Mouse (Mus musculus) hindbrain, embryonic 13.5 days (tissue): Measurements from ENCODE around the gene Dspp. TPM values are rescaled to one million over a fixed set of nuclear protein-coding genes. Genes with fewer than 3 reads are reported as not detected.
A peak's percentile ranks its signal among the peaks of the same experiment; 100 is the strongest.

ENCODE experiments used
- ATAC-seq: fragments of 200-750 bp; cut with Nextera tagmentation; 2 replicates; pipeline ENCODE4 v1.8.0; 2017; ENCODE audit warnings: moderate TSS enrichment; ENCODE audit not compliant: low FRiP score
- H3K27ac ChIP-seq: fragments of 300-500 bp; sonication (generic); 2 replicates; pipeline ENCODE4 v1.5.1; 2015; ENCODE audit warnings: inconsistent platforms, mild to moderate bottlenecking, moderate library complexity
- H3K27me3 ChIP-seq: fragments of 300-500 bp; sonication (generic); 2 replicates; pipeline ENCODE4 v1.6.1; 2015; ENCODE audit warnings: mild to moderate bottlenecking, inconsistent platforms
- H3K36me3 ChIP-seq: fragments of 300-500 bp; sonication (generic); 2 replicates; pipeline ENCODE4 v1.6.1; 2015; ENCODE audit warnings: mild to moderate bottlenecking, inconsistent platforms
- H3K4me1 ChIP-seq: fragments of 300-500 bp; sonication (generic); replicated peaks from 2 replicates; pipeline ENCODE4 v1.6.1; 2015; ENCODE audit warnings: inconsistent platforms
- H3K4me2 ChIP-seq: fragments of 300-500 bp; sonication (generic); 2 replicates; pipeline ENCODE4 v1.6.1; 2015; ENCODE audit warnings: inconsistent platforms, mild to moderate bottlenecking, moderate library complexity
- H3K4me3 ChIP-seq: fragments of 300-500 bp; sonication (generic); 2 replicates; pipeline ENCODE4 v1.5.1; 2015; ENCODE audit warnings: mild to moderate bottlenecking, inconsistent platforms
- H3K9ac ChIP-seq: fragments of 300-500 bp; sonication (generic); 2 replicates; pipeline ENCODE4 v1.6.1; 2015; ENCODE audit warnings: mild to moderate bottlenecking, inconsistent platforms
- H3K9me3 ChIP-seq: fragments of 300-500 bp; sonication (generic); 2 replicates; pipeline ENCODE4 v1.6.1; 2016; ENCODE audit warnings: inconsistent platforms
- WGBS: fragments of 180-500 bp; shearing (Covaris S2); methylation state at CpG from one replicate; pipeline ENCODE4 v1.1.7; 2015; 5-methylcytosine and 5-hydroxymethylcytosine counted together
- polyA plus RNA-seq: library from polyadenylated mRNA; unstranded; fragments of >200 nt; fragmentation: Nextera tagmentation; extraction: Ambion mirVana; gene quantifications from 2 replicates; pipeline ENCODE4 v1.2.1, GENCODE M21; 2015

The Dspp gene
- polyA plus RNA-seq, 1 experiment from 2014 or later, result not detected

- no peak overlapping the region for H3K4me2 ChIP-seq
- H3K27me3 ChIP-seq, result no peaks in the 10 kb centered on the region
- no peak overlapping the region for H3K9ac ChIP-seq
- no peak overlapping the region for H3K4me3 ChIP-seq
- WGBS, result 33% methylated on average over 5 of the region's 5 CpGs
- no peak overlapping the region for H3K27ac ChIP-seq
- H3K36me3 ChIP-seq, result no peaks in the 10 kb centered on the region
- H3K4me1 ChIP-seq, result no peaks in the 10 kb centered on the region
- ATAC-seq, result 0 out of 2 replicates have a peak, but pooled peaks have one; percentile 54
- no peaks in the 10 kb centered on the region for H3K9me3 ChIP-seq
Observed at GRCm38 (mm10) chr5:104218926-104219325, 48.4 kb downstream of the Dspp start.

GRCm38 (mm10) chr5:104224299-104224698, 53.8 kb downstream of the Dspp start:
- H3K4me1 ChIP-seq, result no peaks in the 10 kb centered on the region
- ATAC-seq, result no peak
- WGBS, result 84% methylated on average over 3 of the region's 3 CpGs

GRCm38 (mm10) chr5:104224750-104225149, 54.2 kb downstream of the Dspp start:
- Histone ChIP-seq H3K4me3 (no peak overlapping the region), H3K4me2 (no peak overlapping the region), H3K36me3 (no peaks in the 10 kb centered on the region), H3K27me3 (no peaks in the 10 kb centered on the region), H3K9me3 (no peaks in the 10 kb centered on the region), H3K4me1 (no peaks in the 10 kb centered on the region), H3K27ac (no peak overlapping the region), H3K9ac (no peak overlapping the region)
- no peak for ATAC-seq

More at GRCm38 (mm10) chr5:104224299-104224698, 53.8 kb downstream of the Dspp start:
- Histone ChIP-seq H3K36me3 (no peaks in the 10 kb centered on the region), H3K9me3 (no peaks in the 10 kb centered on the region), H3K27ac (no peak overlapping the region), H3K4me3 (no peak overlapping the region), H3K27me3 (no peaks in the 10 kb centered on the region), H3K9ac (no peak overlapping the region), H3K4me2 (no peak overlapping the region)

- Histone ChIP-seq H3K4me3 (no peak overlapping the region), H3K27me3 (no peaks in the 10 kb centered on the region), H3K36me3 (no peaks in the 10 kb centered on the region), H3K4me2 (no peak overlapping the region), H3K9me3 (no peaks in the 10 kb centered on the region), H3K9ac (no peak overlapping the region), H3K27ac (no peak overlapping the region), H3K4me1 (no peaks in the 10 kb centered on the region)
- 15% methylated on average over 1 of the region's 1 CpGs for WGBS
- ATAC-seq, result no peak
Observed at GRCm38 (mm10) chr5:104228497-104228896, 58.0 kb downstream of the Dspp start.

Other genes with a start within 250 kb of the Dspp start
- 0.18 TPM in 1 of 2 replicates, not detected in the other for gene Hsd17b13, start 193.3 kb upstream of the Dspp start, polyA plus RNA-seq
- 2.4 and 2.7 TPM in 2 replicates for gene Hsd17b11, start 148.8 kb upstream of the Dspp start, polyA plus RNA-seq
- 67.0 and 70.4 TPM in 2 replicates for gene Nudt9, start 124.4 kb upstream of the Dspp start, polyA plus RNA-seq
- gene Gm17660, start 93.1 kb upstream of the Dspp start, polyA plus RNA-seq, result not detected in 2 replicates
- 150 and 151 TPM in 2 replicates for gene Sparcl1, start 57.0 kb upstream of the Dspp start, polyA plus RNA-seq
- 0.47 and 1.0 TPM in 2 replicates for gene Dmp1, start 31.9 kb downstream of the Dspp start, polyA plus RNA-seq
- gene Ibsp, start 128.5 kb downstream of the Dspp start, polyA plus RNA-seq, result 2.0 TPM in 1 of 2 replicates, not detected in the other
- not detected in 2 replicates for gene Mepe, start 154.6 kb downstream of the Dspp start, polyA plus RNA-seq